Mouse (Mus musculus) brown adipose tissue, adult 24 weeks (tissue): ENCODE results near the gene Aoc1. TPM values are rescaled to one million over a fixed set of nuclear protein-coding genes. Genes with fewer than 3 reads are reported as not detected.

Source experiments
- H3K27ac ChIP-seq: fragments of 200-500 bp; replicated peaks from 2 replicates; pipeline ENCODE4 v1.5.1; 2012; ENCODE audit warnings: low read depth, mild to moderate bottlenecking, low read length
- H3K4me1 ChIP-seq: fragments of 200-500 bp; 2 replicates; pipeline ENCODE4 v1.6.1; 2012; ENCODE audit warnings: low read length, mixed read lengths; ENCODE audit not compliant: control insufficient read depth, insufficient read depth, insufficient read length
- H3K4me3 ChIP-seq: fragments of 200-500 bp; 2 replicates; pipeline ENCODE4 v1.5.1; 2012; ENCODE audit warnings: low read depth, mild to moderate bottlenecking, low read length, moderate library complexity; ENCODE audit not compliant: insufficient read depth
- polyA plus RNA-seq: library from polyadenylated mRNA; stranded (reverse); fragments of >200 nt; gene quantifications from 2 replicates; pipeline ENCODE4 v1.2.4, GENCODE M21; 2012; ENCODE audit not compliant: missing spikeins, insufficient read depth, insufficient read length

The Aoc1 gene
- polyA plus RNA-seq, 1 experiment = not detected

- Histone ChIP-seq H3K27ac (no peak overlapping the region), H3K4me1 (no peaks in the 10 kb centered on the region), H3K4me3 (no peak overlapping the region)
Observed at GRCm38 (mm10) chr6:48912033-48912432, 39.3 kb downstream of the Aoc1 start.

DNA sequence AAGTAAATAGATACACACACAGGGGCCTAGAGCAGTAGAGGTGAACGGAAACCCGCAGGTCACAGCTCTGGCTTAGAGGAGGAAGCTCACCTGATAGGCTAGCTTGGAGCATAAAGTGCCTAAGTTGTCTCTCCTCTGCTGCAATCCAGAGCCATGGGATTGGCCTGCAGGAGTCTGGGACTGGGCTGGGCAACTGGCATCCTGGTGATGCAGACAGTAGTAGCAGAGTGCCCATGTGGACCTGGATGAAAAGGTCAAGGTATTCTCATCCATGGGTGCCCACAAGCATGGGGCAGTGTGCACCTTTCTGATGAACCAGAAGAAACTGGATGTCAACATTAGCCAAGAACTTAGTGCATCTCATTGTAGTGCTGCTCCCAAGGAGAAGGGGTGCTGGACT lies 40.9 kb downstream of the Aoc1 start:
- no peaks in the 10 kb centered on the region for H3K4me1 ChIP-seq

DNA sequence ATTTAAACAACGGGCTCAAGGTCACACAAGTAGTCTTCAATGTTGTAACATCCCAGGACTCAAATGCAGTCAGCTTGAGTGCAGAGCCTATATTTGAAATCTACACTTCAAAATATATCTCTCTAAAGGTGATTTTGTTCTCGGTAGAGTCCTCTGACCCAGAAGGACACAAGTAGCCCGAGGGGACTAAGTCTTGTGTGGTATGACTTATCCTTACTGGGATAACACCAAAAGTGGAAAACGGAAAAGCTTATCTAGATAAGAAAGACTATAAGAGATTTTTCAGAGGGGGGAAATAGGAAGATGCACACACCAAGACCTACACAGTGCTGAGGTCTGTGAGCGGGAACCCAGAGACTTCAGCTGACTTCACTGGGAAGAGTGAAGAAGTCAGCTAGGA lies 56.9 kb downstream of the Aoc1 start, which contains the start of gene 1600015I10Rik:
Gene 1600015I10Rik (plus strand): TSS at position 301 of the 400 bp plus-strand sequence.
- Histone ChIP-seq H3K27ac (no peak within 1 kb of the TSS), H3K4me1 (no peaks in the 10 kb centered on the region), H3K4me3 (no peak within 1 kb of the TSS)

More for the DNA sequence above, 40.9 kb downstream of the Aoc1 start:
- Histone ChIP-seq H3K4me3 (no peak overlapping the region), H3K27ac (no peak overlapping the region)

GRCm38 (mm10) chr6:48949596-48949995 lies 76.9 kb downstream of the Aoc1 start:
- no peak overlapping the region for H3K27ac ChIP-seq
- no peaks in the 10 kb centered on the region for H3K4me1 ChIP-seq
- no peak overlapping the region for H3K4me3 ChIP-seq

GRCm38 (mm10) chr6:48950676-48951075 lies 78.0 kb downstream of the Aoc1 start:
- Histone ChIP-seq H3K4me3 (no peak overlapping the region), H3K4me1 (no peaks in the 10 kb centered on the region)

GRCm38 (mm10) chr6:48951630-48952029 lies 78.9 kb downstream of the Aoc1 start:
- Histone ChIP-seq H3K4me3 (no peak overlapping the region), H3K4me1 (no peaks in the 10 kb centered on the region), H3K27ac (no peak overlapping the region)

More at GRCm38 (mm10) chr6:48950676-48951075, 78.0 kb downstream of the Aoc1 start:
- H3K27ac ChIP-seq = no peak overlapping the region

GRCm38 (mm10) chr6:48953220-48953619 lies 80.5 kb downstream of the Aoc1 start:
- H3K27ac ChIP-seq = no peak overlapping the region
- no peaks in the 10 kb centered on the region for H3K4me1 ChIP-seq
- H3K4me3 ChIP-seq = no peak overlapping the region

DNA sequence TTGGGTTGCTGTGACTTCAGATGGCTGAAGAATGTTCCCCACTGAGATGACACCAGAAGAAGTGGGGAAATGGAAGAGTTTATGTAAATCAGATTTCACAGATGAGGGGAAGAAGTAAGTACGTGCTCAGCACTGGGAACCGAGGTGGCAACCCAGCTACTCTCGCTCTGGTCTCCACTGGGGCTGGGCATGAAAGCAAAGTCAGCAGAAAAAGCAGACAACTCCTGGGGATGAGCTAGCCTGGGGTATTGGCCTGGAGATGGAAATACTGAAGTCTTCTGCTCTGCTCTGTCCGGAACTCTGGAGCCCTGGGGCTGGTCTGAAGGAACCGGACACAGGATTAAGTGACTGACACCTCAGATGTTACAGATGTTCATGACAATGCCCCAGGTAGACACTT lies 81.5 kb downstream of the Aoc1 start:
- Histone ChIP-seq H3K27ac (no peak overlapping the region), H3K4me1 (no peaks in the 10 kb centered on the region), H3K4me3 (no peak overlapping the region)

DNA sequence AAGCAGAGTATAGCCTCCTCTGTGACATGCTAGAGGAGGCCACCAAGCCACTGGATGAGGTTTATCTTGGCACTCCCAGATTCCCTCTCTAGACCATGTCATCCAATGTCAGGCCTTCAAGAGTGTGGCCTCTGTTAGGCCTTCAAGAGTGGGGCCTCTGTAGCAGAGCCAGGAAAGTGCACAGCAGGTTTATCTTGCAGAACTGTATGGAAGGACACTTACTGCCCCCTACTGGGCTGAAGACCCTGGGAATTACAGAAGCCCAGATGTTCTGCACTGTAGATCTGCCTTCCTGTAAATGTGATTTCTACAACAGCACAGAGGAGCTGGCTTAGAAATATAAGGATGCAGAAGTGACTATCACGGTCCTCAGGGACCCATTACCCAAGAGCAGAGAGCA lies 82.2 kb downstream of the Aoc1 start:
- Histone ChIP-seq H3K27ac (no peak overlapping the region), H3K4me3 (no peak overlapping the region), H3K4me1 (no peaks in the 10 kb centered on the region)

- Histone ChIP-seq H3K27ac (no peak overlapping the region), H3K4me1 (no peaks in the 10 kb centered on the region), H3K4me3 (no peak overlapping the region)
Observed at GRCm38 (mm10) chr6:48956785-48957184, 84.1 kb downstream of the Aoc1 start.

DNA sequence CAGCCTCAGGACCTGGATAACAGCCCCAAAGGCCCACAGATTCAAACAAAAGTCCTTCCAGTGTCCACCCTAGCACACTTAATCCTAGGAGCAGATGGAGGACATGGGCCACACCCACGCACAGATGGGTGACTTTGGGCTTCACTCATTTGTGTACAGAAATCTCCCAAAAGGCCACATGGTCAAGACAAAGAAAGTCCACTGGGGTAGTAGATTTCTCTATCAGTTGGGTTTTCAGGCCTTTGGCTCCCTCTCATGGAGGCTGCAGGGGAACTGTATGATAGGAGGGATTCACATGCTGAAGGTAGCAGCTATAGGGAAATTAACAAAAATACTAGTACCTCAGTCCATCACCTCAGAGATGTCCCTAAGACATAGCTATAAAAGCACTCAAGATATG lies 85.4 kb downstream of the Aoc1 start:
- no peak overlapping the region for H3K27ac ChIP-seq
- H3K4me3 ChIP-seq = no peak overlapping the region
- H3K4me1 ChIP-seq = no peaks in the 10 kb centered on the region

Other genes starting within 250 kb of the Aoc1 start
- gene AI854703, start 246.1 kb upstream of the Aoc1 start, polyA plus RNA-seq = 2.3 and 2.9 TPM in 2 replicates
- gene Gimap8, start 225.7 kb upstream of the Aoc1 start, polyA plus RNA-seq = 3.4 and 5.1 TPM in 2 replicates
- 2.5 and 5.9 TPM in 2 replicates for gene Gimap9, start 196.8 kb upstream of the Aoc1 start, polyA plus RNA-seq
- 13.3 and 27.1 TPM in 2 replicates for gene Gimap4, start 188.3 kb upstream of the Aoc1 start, polyA plus RNA-seq
- 27.2 and 40.0 TPM in 2 replicates for gene Gimap6, start 164.7 kb upstream of the Aoc1 start, polyA plus RNA-seq
- not detected in 2 replicates for gene Gm28053, start 154.3 kb upstream of the Aoc1 start, polyA plus RNA-seq
- gene Gimap7, start 154.3 kb upstream of the Aoc1 start, polyA plus RNA-seq = not detected in 2 replicates
- gene Gimap1, start 133.8 kb upstream of the Aoc1 start, polyA plus RNA-seq = 2.0 and 3.2 TPM in 2 replicates
- gene Gimap5, start 126.7 kb upstream of the Aoc1 start, polyA plus RNA-seq = 2.2 and 2.5 TPM in 2 replicates
- 0.75 and 0.79 TPM in 2 replicates for gene Gimap3, start 102.0 kb upstream of the Aoc1 start, polyA plus RNA-seq
- 6.5 and 13.7 TPM in 2 replicates for gene Tmem176a, start 32.0 kb upstream of the Aoc1 start, polyA plus RNA-seq
- 17.6 and 21.0 TPM in 2 replicates for gene Tmem176b, start 31.4 kb upstream of the Aoc1 start, polyA plus RNA-seq
- gene 1600015I10Rik, start 57.0 kb downstream of the Aoc1 start, polyA plus RNA-seq = 0.46 TPM in 1 of 2 replicates, not detected in the other
- not detected in 2 replicates for gene Doxl2, start 102.1 kb downstream of the Aoc1 start, polyA plus RNA-seq
- not detected in 2 replicates for gene Svs1, start 114.0 kb downstream of the Aoc1 start, polyA plus RNA-seq
- gene Gpnmb, start 163.7 kb downstream of the Aoc1 start, polyA plus RNA-seq = 2.8 and 3.4 TPM in 2 replicates
- 89.5 and 97.9 TPM in 2 replicates for gene Malsu1, start 200.9 kb downstream of the Aoc1 start, polyA plus RNA-seq